Mouse (Mus musculus) CH12.LX (cell line): ENCODE measurements at regions not wholly inside any gene's neighbourhood (a gene's known extent, or its start where the extent isn't known, plus 50 kb on each side); places are given as distances from the start of the nearest gene placed in this dataset.

ENCODE experiments used
- DNase-seq: peaks from one replicate; pipeline ENCODE4 v3.0.0-alpha.2; 2013; ENCODE audit errors: extremely low read depth
- H3K27ac ChIP-seq: 2 replicates; pipeline ENCODE4 v1.5.1; 2012; ENCODE audit warnings: low read depth, mild to moderate bottlenecking, control low read depth, moderate library complexity; ENCODE audit not compliant: insufficient read depth
- H3K27me3 ChIP-seq: replicated peaks from 2 replicates; pipeline ENCODE3; 2012; ENCODE audit warnings: inconsistent platforms
- H3K36me3 ChIP-seq, 2 experiments: replicated peaks in 1 of 2; 2 replicates each; pipeline versions ENCODE3 to v1.6.1; 2012; ENCODE audit warnings: inconsistent platforms in 1 of 2, low read length in 1 of 2, mild to moderate bottlenecking in 1 of 2, mixed read lengths in 1 of 2, moderate library complexity in 1 of 2; ENCODE audit not compliant: control insufficient read depth in 1 of 2, insufficient read depth in 1 of 2
- H3K4me1 ChIP-seq, 2 experiments: 2 replicates each; pipeline ENCODE4 v1.6.1; 2012; ENCODE audit warnings: inconsistent platforms in 1 of 2, moderate library complexity in 1 of 2; ENCODE audit not compliant: insufficient read depth in 2 of 2, control insufficient read depth in 1 of 2
- H3K4me2 ChIP-seq: 2 replicates; pipeline ENCODE4 v1.6.1; 2012; ENCODE audit warnings: low read depth, mild to moderate bottlenecking, control low read depth; ENCODE audit not compliant: poor library complexity, insufficient read depth, severe bottlenecking
- H3K4me3 ChIP-seq, 3 experiments: fragments of 150-350 bp in 1 of 3; sonication (generic) in 1 of 3; replicated peaks in 1 of 3; 2 replicates each; pipeline versions ENCODE3 to v1.5.1; 2011 to 2012; ENCODE audit warnings: low read depth in 2 of 3, low read length in 2 of 3, mild to moderate bottlenecking in 2 of 3, moderate library complexity in 2 of 3, control low read depth in 1 of 3, improper control_type of control experiment in 1 of 3, inconsistent platforms in 1 of 3, mixed read lengths in 1 of 3; ENCODE audit not compliant: poor library complexity in 1 of 3
- H3K79me2 ChIP-seq: replicated peaks from 2 replicates; pipeline ENCODE4 v1.6.1; 2012; ENCODE audit warnings: mild to moderate bottlenecking, moderate library complexity; ENCODE audit not compliant: control insufficient read depth, poor library complexity, insufficient read depth, severe bottlenecking; ENCODE audit errors: extremely low read depth
- H3K9ac ChIP-seq: 2 replicates; pipeline ENCODE4 v1.6.1; 2012; ENCODE audit warnings: low read depth, mild to moderate bottlenecking, control low read depth, moderate library complexity; ENCODE audit not compliant: insufficient read depth
- H3K9me3 ChIP-seq: replicated peaks from 2 replicates; pipeline ENCODE3; 2012; ENCODE audit warnings: low read length, inconsistent platforms, mixed read lengths
- BHLHE40 ChIP-seq: IDR thresholded peaks from 2 replicates; pipeline ENCODE4 v1.6.1; 2011; ENCODE audit warnings: mild to moderate bottlenecking, low read depth, low read length, improper control_type of control experiment
- E2F4 ChIP-seq: IDR thresholded peaks from 2 replicates; pipeline ENCODE4 v1.6.1; 2011; ENCODE audit warnings: low read depth, low read length, improper control_type of control experiment; ENCODE audit not compliant: insufficient replicate concordance
- ELF1 ChIP-seq: IDR thresholded peaks from 2 replicates; pipeline ENCODE4 v1.6.1; 2014; ENCODE audit warnings: low read depth, mild to moderate bottlenecking, inconsistent platforms, low read length, improper control_type of control experiment
- EP300 ChIP-seq: IDR thresholded peaks from 2 replicates; pipeline ENCODE4 v1.6.1; 2011; ENCODE audit warnings: low read length, improper control_type of control experiment
- JUN ChIP-seq: IDR thresholded peaks from 2 replicates; pipeline ENCODE4 v1.6.1; 2011; ENCODE audit warnings: low read depth, mild to moderate bottlenecking, low read length, improper control_type of control experiment, moderate library complexity; ENCODE audit not compliant: insufficient read depth
- MAFK ChIP-seq: IDR thresholded peaks from 2 replicates; pipeline ENCODE4 v1.6.1; 2011; ENCODE audit warnings: low read length, improper control_type of control experiment; ENCODE audit not compliant: insufficient replicate concordance
- MAZ ChIP-seq: IDR thresholded peaks from 2 replicates; pipeline ENCODE4 v1.6.1; 2012; ENCODE audit warnings: low read depth, mild to moderate bottlenecking, inconsistent platforms, low read length, improper control_type of control experiment, moderate library complexity
- MEF2A ChIP-seq: IDR thresholded peaks from 2 replicates; pipeline ENCODE4 v1.6.1; 2014; ENCODE audit warnings: low read depth, mild to moderate bottlenecking, inconsistent platforms, low read length, improper control_type of control experiment, borderline replicate concordance
- MXI1 ChIP-seq: IDR thresholded peaks from 2 replicates; pipeline ENCODE4 v1.6.1; 2011; ENCODE audit warnings: mild to moderate bottlenecking, low read depth, low read length, improper control_type of control experiment
- NELFE ChIP-seq: IDR thresholded peaks from 2 replicates; pipeline ENCODE4 v1.6.1; 2011; ENCODE audit warnings: low read depth, low read length, improper control_type of control experiment
- NRF1 ChIP-seq: IDR thresholded peaks from 2 replicates; pipeline ENCODE4 v1.6.1; 2014; ENCODE audit warnings: low read depth, mild to moderate bottlenecking, inconsistent platforms, low read length, improper control_type of control experiment, moderate library complexity
- PAX5 ChIP-seq: IDR thresholded peaks from 2 replicates; pipeline ENCODE4 v1.6.1; 2012; ENCODE audit warnings: low read length, inconsistent platforms, mixed read lengths
- RAD21 ChIP-seq: IDR thresholded peaks from 2 replicates; pipeline ENCODE4 v1.6.1; 2011; ENCODE audit warnings: low read depth, mild to moderate bottlenecking, low read length, improper control_type of control experiment, moderate library complexity
- SMC3 ChIP-seq: IDR thresholded peaks from 2 replicates; pipeline ENCODE4 v1.6.1; 2011; ENCODE audit warnings: low read depth, low read length, improper control_type of control experiment
- TBP ChIP-seq: conservative IDR thresholded peaks from 2 replicates; pipeline ENCODE4 v1.6.1; 2011; ENCODE audit warnings: low read depth, low read length, improper control_type of control experiment
- ZKSCAN1 ChIP-seq: IDR thresholded peaks from 2 replicates; pipeline ENCODE4 v1.6.1; 2012; ENCODE audit warnings: low read depth, inconsistent platforms, low read length, improper control_type of control experiment, borderline replicate concordance
- ZMIZ1 ChIP-seq: IDR thresholded peaks from 2 replicates; pipeline ENCODE4 v1.6.1; 2012; ENCODE audit warnings: low read depth, mild to moderate bottlenecking, inconsistent platforms, low read length, improper control_type of control experiment
- dilution Hi-C: fragments of 300-500 bp; cut with MboI; formaldehyde crosslinking; loops from 2 replicates; pipeline ENCODE4 v1.14.3; 2020; ENCODE audit warnings: low sequenced_read_pairs; ENCODE audit not compliant: extremely low pct_unique_long_range_greater_than_20kb, extremely low pct_ligation_motif_present
- in situ Hi-C: fragments of 300-500 bp; cut with MboI; formaldehyde crosslinking; loops from 3 replicates; pipeline ENCODE4 v1.14.3; 2019; ENCODE audit warnings: low sequenced_read_pairs, low pct_ligation_motif_present, low pct_unique_long_range_greater_than_20kb, mixed read lengths

GRCm38 (mm10) chr6:6387571-6387970 lies 170.6 kb upstream of the Slc25a13 start:
- dilution Hi-C loops = no loop called here
- H3K9me3 ChIP-seq = no peaks in the 10 kb centered on the region
- H3K79me2 ChIP-seq = no peaks in the 10 kb centered on the region
- no peaks in the 10 kb centered on the region for H3K27me3 ChIP-seq
- no peak overlapping the region for H3K4me2 ChIP-seq
- TF ChIP-seq JUN = no peak
- no peak for TF ChIP-seq RAD21
- TF ChIP-seq BHLHE40 = no peak
- no peak for TF ChIP-seq MEF2A
- TF ChIP-seq NELFE = no peak
- no peak for TF ChIP-seq E2F4
- H3K9ac ChIP-seq = no peak overlapping the region
- H3K27ac ChIP-seq = no peak overlapping the region
- in situ Hi-C loops = no loop called here
- H3K36me3 ChIP-seq = no peaks in the 10 kb centered on the region
- H3K4me1 ChIP-seq = no peaks in the 10 kb centered on the region
- H3K4me3 ChIP-seq = no peak overlapping the region
- no peak for DNase-seq

GRCm38 (mm10) chr6:6384971-6385370 lies 168.0 kb upstream of the Slc25a13 start:
- no peak overlapping the region for H3K4me2 ChIP-seq
- no peak overlapping the region for H3K4me3 ChIP-seq
- H3K9ac ChIP-seq = no peak overlapping the region
- H3K36me3 ChIP-seq = no peaks in the 10 kb centered on the region
- no peaks in the 10 kb centered on the region for H3K9me3 ChIP-seq
- no peaks in the 10 kb centered on the region for H3K79me2 ChIP-seq
- in situ Hi-C loops (no loop called here), dilution Hi-C loops (no loop called here)
- no peak overlapping the region for H3K27ac ChIP-seq
- no peaks in the 10 kb centered on the region for H3K4me1 ChIP-seq
- no peaks in the 10 kb centered on the region for H3K27me3 ChIP-seq
- DNase-seq = no peak
- TF ChIP-seq MAZ = no peak

- H3K4me3 ChIP-seq = no peak overlapping the region
- H3K27ac ChIP-seq = no peak overlapping the region
- H3K9me3 ChIP-seq = no peaks in the 10 kb centered on the region
- H3K9ac ChIP-seq = no peak overlapping the region
- dilution Hi-C loops (no loop called here), in situ Hi-C loops (no loop called here)
- H3K4me2 ChIP-seq = no peak overlapping the region
- no peaks in the 10 kb centered on the region for H3K79me2 ChIP-seq
- no peaks in the 10 kb centered on the region for H3K27me3 ChIP-seq
- H3K4me1 ChIP-seq = no peaks in the 10 kb centered on the region
- no peak for DNase-seq
- H3K36me3 ChIP-seq = no peaks in the 10 kb centered on the region
- TF ChIP-seq PAX5 (no peak), ZMIZ1 (no peak), MAFK (no peak), SMC3 (no peak), JUN (no peak), EP300 (no peak), NRF1 (no peak), TBP (no peak), ELF1 (no peak), BHLHE40 (no peak), MXI1 (no peak), ZKSCAN1 (no peak)
- TF ChIP-seq, all 38 proteins: peak for 0
Measured at GRCm38 (mm10) chr6:6384441-6384840, 167.5 kb upstream of the Slc25a13 start.
